Mouse (Mus musculus): ENCODE measurements around the gene Txndc16.

GRCm38 (mm10) chr14:45140344-45141080 lies 79.6 kb downstream of the Txndc16 start:
- TF ChIP-seq EP300 (optimal IDR thresholded peaks at IDR 0.05) = no peak
- TF ChIP-seq CTCF (IDR thresholded peaks at IDR 0.05; ENCODE audit: low read depth) = no peak
